Mouse (Mus musculus): ENCODE measurements around the gene Pank2.

DNA sequence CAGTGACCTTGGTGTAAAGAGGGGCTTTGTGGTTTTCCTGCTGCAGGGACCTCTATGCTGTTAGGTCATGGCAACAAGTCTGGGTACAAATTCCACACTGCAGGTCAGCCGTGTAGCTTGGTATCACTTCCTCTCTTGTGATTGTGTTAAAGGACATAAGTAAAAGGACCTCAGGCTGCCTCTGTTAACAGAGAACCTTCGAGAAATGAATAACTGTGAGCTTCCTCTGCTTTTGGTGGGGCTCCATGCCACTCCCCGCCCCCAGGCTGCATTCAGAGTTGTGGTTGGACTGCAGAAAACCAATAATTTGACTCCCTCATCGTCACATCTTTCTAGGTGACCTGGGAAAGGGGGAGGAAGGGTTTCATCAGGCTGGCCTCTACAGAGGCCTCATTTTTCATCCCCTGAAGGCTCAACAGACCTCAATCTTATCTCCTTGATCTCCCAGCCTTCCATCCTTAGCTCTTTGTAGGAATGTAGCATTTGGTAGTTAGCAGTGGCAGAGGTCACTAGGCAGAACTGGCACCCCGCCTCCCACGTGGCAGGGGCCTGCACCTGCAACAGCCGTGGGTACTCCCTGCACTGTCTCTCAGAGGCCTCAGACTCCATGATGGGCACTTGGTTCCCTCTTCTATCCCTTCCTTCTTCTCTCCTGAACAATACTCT, 27.2 kb upstream of the Pank2 start:
- TF ChIP-seq CTCF (IDR thresholded peaks at IDR 0.05; ENCODE audit: control insufficient read depth, insufficient read depth, insufficient replicate concordance, low read depth, low read length), result no peak
- no peak for TF ChIP-seq POLR2A (IDR thresholded peaks at IDR 0.05; ENCODE audit: control insufficient read depth, low read depth, low read length)

All from testis, adult 2 months (tissue).